Mouse (Mus musculus): Measurements from ENCODE around the gene Cnksr1. TPM values are rescaled to one million over a fixed set of nuclear protein-coding genes. Genes with fewer than 3 reads are reported as not detected.

The Cnksr1 gene
- total RNA-seq, 1 experiment = 1.7 TPM

DNA sequence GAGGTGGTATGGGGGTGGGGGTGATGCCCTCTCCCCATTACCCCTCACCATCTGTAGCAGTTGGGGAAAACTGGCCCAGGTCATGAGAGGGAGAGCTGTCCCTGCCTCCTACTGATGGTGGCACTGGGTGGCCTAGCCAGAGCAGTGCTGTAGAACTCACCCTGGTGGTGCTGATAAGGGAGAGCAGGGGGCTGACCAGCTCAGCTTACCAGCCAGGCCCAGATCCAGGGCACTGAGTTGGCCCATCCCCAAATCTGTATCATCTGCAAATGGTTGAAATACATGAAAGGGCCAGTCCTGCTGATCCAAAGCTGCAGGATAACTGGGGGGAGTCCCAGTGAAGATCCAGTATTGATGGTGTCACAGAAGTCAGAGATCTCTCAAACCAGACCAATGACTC is 56.4 kb downstream of the Cnksr1 start:
- Histone ChIP-seq H3K9me3 (ENCODE audit: control insufficient read depth, insufficient read depth, low read depth, low read length) (no peaks in the 10 kb centered on the region), H3K36me3 (ENCODE audit: control insufficient read depth, insufficient read depth, low read length, poor library complexity, severe bottlenecking) (peaks cover 2% of the 10 kb centered on the region; the same call in 1 of the 2 replicates), H3K9ac (ENCODE audit: insufficient read depth, low read depth, low read length, poor library complexity, severe bottlenecking) (no peak overlapping the region), H3K27ac (ENCODE audit: insufficient read depth, low read depth, low read length, poor library complexity, severe bottlenecking) (no peak overlapping the region), H3K4me1 (ENCODE audit: control insufficient read depth in 2 of 2, insufficient read depth in 2 of 2, low read length in 2 of 2, poor library complexity in 1 of 2) (no peaks in the 10 kb centered on the region), H3K4me3 (ENCODE audit: insufficient read depth in 1 of 2, low read depth in 1 of 2, low read length in 2 of 2, poor library complexity in 1 of 2, severe bottlenecking in 1 of 2) (no peak overlapping the region)
- TF ChIP-seq CHD2 (IDR thresholded peaks at IDR 0.05; ENCODE audit: low read depth, low read length) (no peak), ZNF384 (IDR thresholded peaks at IDR 0.05; ENCODE audit: low read depth, low read length) (no peak), ZC3H11A (IDR thresholded peaks at IDR 0.05; ENCODE audit: borderline replicate concordance, low read depth, low read length) (no peak), HCFC1 (IDR thresholded peaks at IDR 0.05; ENCODE audit: borderline replicate concordance, insufficient read depth, low read length) (no peak), MAFK (IDR thresholded peaks at IDR 0.05; ENCODE audit: insufficient read depth, low read depth, low read length) (no peak)
- DNase-seq (ENCODE audit: low read depth, low spot score) = no peak
- in situ Hi-C loops (cut with MboI; ENCODE audit: low sequenced_read_pairs in 2 of 2, unreplicated experiment in 2 of 2) = no loop called here

DNA sequence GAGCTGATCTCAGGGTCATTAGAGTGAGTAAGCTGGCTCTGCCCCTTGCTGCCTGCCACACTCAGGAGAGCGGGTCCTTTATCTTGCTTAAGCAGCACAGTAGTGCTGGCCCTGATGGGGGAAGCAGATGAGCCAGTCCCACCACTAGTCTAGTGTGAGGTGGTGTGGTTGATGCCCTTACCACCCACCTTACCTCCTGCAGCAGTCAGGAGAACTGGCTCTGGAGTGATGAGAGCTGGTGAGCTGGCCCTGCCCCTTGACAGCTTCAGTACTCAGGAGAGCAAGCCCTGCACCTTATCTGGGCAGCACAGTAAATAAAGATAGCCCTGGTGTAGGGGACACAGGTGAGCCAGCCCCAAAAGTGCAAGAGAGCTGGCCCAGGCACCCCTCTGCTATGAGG is 57.1 kb downstream of the Cnksr1 start:
- DNase-seq (ENCODE audit: low read depth, low spot score) = no peak
- Histone ChIP-seq H3K36me3 (ENCODE audit: control insufficient read depth, insufficient read depth, low read length, poor library complexity, severe bottlenecking) (peaks cover 5% of the 10 kb centered on the region), H3K4me1 (ENCODE audit: control insufficient read depth in 2 of 2, insufficient read depth in 2 of 2, low read length in 2 of 2, poor library complexity in 1 of 2) (no peaks in the 10 kb centered on the region), H3K9ac (ENCODE audit: insufficient read depth, low read depth, low read length, poor library complexity, severe bottlenecking) (no peak overlapping the region), H3K4me3 (ENCODE audit: insufficient read depth in 1 of 2, low read depth in 1 of 2, low read length in 2 of 2, poor library complexity in 1 of 2, severe bottlenecking in 1 of 2) (no peak overlapping the region), H3K9me3 (ENCODE audit: control insufficient read depth, insufficient read depth, low read depth, low read length) (no peaks in the 10 kb centered on the region), H3K27ac (ENCODE audit: insufficient read depth, low read depth, low read length, poor library complexity, severe bottlenecking) (no peak overlapping the region)
- in situ Hi-C loops (cut with MboI; ENCODE audit: low sequenced_read_pairs in 2 of 2, unreplicated experiment in 2 of 2) = no loop called here
- TF ChIP-seq ZC3H11A (IDR thresholded peaks at IDR 0.05; ENCODE audit: borderline replicate concordance, low read depth, low read length) = no peak
- TF ChIP-seq HCFC1 (IDR thresholded peaks at IDR 0.05; ENCODE audit: borderline replicate concordance, insufficient read depth, low read length) = no peak
- no peak for TF ChIP-seq ZNF384 (IDR thresholded peaks at IDR 0.05; ENCODE audit: low read depth, low read length)
- TF ChIP-seq CHD2 (IDR thresholded peaks at IDR 0.05; ENCODE audit: low read depth, low read length) = no peak
- no peak for TF ChIP-seq MAFK (IDR thresholded peaks at IDR 0.05; ENCODE audit: insufficient read depth, low read depth, low read length)

Other genes starting within 250 kb of the Cnksr1 start
- 20.9 and 24.6 TPM in 2 replicates for gene Dhdds, start 237.5 kb downstream of the Cnksr1 start, total RNA-seq (2012; rRNA removed)
- 84.7 and 134 TPM in 2 replicates for gene Lin28a, start 219.6 kb downstream of the Cnksr1 start, total RNA-seq (2012; rRNA removed)
- gene Zfp683, start 184.6 kb downstream of the Cnksr1 start, total RNA-seq (2012; rRNA removed) = not detected in 2 replicates
- 12.6 and 30.9 TPM in 2 replicates for gene Crybg2, start 177.6 kb downstream of the Cnksr1 start, total RNA-seq (2012; rRNA removed)
- gene Cd52, start 143.3 kb downstream of the Cnksr1 start, total RNA-seq (2012; rRNA removed) = 1.5 and 13.0 TPM in 2 replicates
- gene Ubxn11, start 135.8 kb downstream of the Cnksr1 start, total RNA-seq (2012; rRNA removed) = 12.4 and 23.3 TPM in 2 replicates
- 87.2 and 96.5 TPM in 2 replicates for gene Sh3bgrl3, start 109.6 kb downstream of the Cnksr1 start, total RNA-seq (2012; rRNA removed)
- gene Cep85, start 51.3 kb downstream of the Cnksr1 start, total RNA-seq (2012; rRNA removed) = 53.5 and 67.5 TPM in 2 replicates
- gene Gm7534, start 35.4 kb downstream of the Cnksr1 start, total RNA-seq (2012; rRNA removed) = not detected in 2 replicates
- 0.32 TPM in 1 of 2 replicates, not detected in the other for gene Catsper4, start 11.0 kb downstream of the Cnksr1 start, total RNA-seq (2012; rRNA removed)
- 1.3 and 1.6 TPM in 2 replicates for gene E130218I03Rik, start 5.3 kb upstream of the Cnksr1 start, total RNA-seq (2012; rRNA removed)
- 19.8 and 25.2 TPM in 2 replicates for gene Zfp593, start 7.2 kb upstream of the Cnksr1 start, total RNA-seq (2012; rRNA removed)
- not detected in 2 replicates for gene Gm30191, start 8.5 kb upstream of the Cnksr1 start, total RNA-seq (2012; rRNA removed)
- 1.6 and 2.2 TPM in 2 replicates for gene Grrp1, start 15.7 kb upstream of the Cnksr1 start, total RNA-seq (2012; rRNA removed)
- 12.6 and 13.2 TPM in 2 replicates for gene Pdik1l, start 49.5 kb upstream of the Cnksr1 start, total RNA-seq (2012; rRNA removed)
- 3.5 and 4.3 TPM in 2 replicates for gene Trim63, start 76.7 kb upstream of the Cnksr1 start, total RNA-seq (2012; rRNA removed)
- gene Slc30a2, start 104.8 kb upstream of the Cnksr1 start, total RNA-seq (2012; rRNA removed) = 23.5 and 24.3 TPM in 2 replicates
- gene Extl1, start 145.5 kb upstream of the Cnksr1 start, total RNA-seq (2012; rRNA removed) = 4.2 and 7.3 TPM in 2 replicates
- 15.8 and 18.4 TPM in 2 replicates for gene Pafah2, start 157.9 kb upstream of the Cnksr1 start, total RNA-seq (2012; rRNA removed)
- 322 and 361 TPM in 2 replicates for gene Stmn1, start 229.9 kb upstream of the Cnksr1 start, total RNA-seq (2012; rRNA removed)

Measured in ES-E14 (cell line).